Mouse (Mus musculus) gastrocnemius, postnatal 4 days (tissue): ENCODE data around the gene Six5. TPM values are rescaled to one million over a fixed set of nuclear protein-coding genes. Genes with fewer than 3 reads are reported as not detected.
"Not testable (repeated sequence)": the region's sequence is repeated elsewhere in the genome, so short reads cannot be mapped to it uniquely, and the experiment has no call there.

Experiments used
- DNase-seq, 2 experiments: peaks; one replicate each; pipeline ENCODE4 v3.0.0; 2021 to 2022; ENCODE audit warnings: low spot score in 2 of 2, mixed read lengths in 2 of 2
- long read RNA-seq, 2 experiments: library from polyadenylated mRNA; stranded (forward); transcript quantifications; one replicate each; pipeline ENCODE4 v2.0.0; 2021
- total RNA-seq, 2 experiments: library from RNA; stranded (reverse); gene quantifications; 2 replicates each; pipeline ENCODE4 v1.2.3; 2021

Gene Six5
- total RNA-seq: 10 to 100 TPM; 13.5 to 14.7 TPM
- long read RNA-seq, experiment 1, transcript Six5-201 (3 exons, 3,007 nt): major isoform, 10 of 12 reads
- long read RNA-seq, experiment 1, partial matches to known transcripts: 2 of 12 reads
- long read RNA-seq, experiment 1, other reads (novel, unspliced or antisense): 0 of 12 reads
- long read RNA-seq, experiment 2, transcript Six5-201 (3 exons, 3,007 nt): major isoform, 8 of 12 reads
- long read RNA-seq, experiment 2, partial matches to known transcripts: 3 of 12 reads
- long read RNA-seq, experiment 2, other reads (novel, unspliced or antisense): 1 of 12 reads

- peak; percentile 59 to 74 for DNase-seq
These were observed at the start of gene Six5 for GRCm38 (mm10) chr7:19094471-19094825. TSS of gene Six5 (plus strand) at chr7:19094594.

GRCm38 (mm10) chr7:19044616-19045015 lies 49.8 kb upstream of the Six5 start:
- DNase-seq: no peak

GRCm38 (mm10) chr7:19046286-19047069 lies 47.9 kb upstream of the Six5 start:
- no peak for DNase-seq

DNA sequence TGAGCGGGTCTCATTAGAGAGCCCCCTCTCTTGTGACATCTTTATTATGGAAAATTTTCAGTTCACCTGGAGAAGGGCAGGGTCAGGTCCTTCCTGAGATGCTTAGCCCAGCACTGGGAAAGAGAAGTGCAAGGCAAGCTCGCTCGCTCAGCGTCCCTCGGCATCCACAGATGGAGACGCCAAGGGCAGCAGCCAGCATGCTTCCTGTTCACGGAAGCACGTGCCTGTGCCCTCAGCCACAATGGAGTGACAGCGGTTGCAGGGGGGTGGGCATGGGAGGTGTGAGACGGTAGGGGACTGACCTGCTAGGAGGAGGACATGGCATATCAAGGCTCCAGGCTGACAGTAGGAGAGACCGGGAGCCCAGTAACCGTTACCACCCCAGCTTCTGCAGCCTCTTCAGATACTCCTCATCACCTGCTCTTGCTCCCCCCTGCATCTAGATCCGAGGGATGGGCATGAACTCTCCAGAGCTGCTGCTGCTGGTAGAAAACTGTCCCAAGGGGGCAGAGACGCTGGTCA lies 46.3 kb upstream of the Six5 start:
- DNase-seq: no peak

DNA sequence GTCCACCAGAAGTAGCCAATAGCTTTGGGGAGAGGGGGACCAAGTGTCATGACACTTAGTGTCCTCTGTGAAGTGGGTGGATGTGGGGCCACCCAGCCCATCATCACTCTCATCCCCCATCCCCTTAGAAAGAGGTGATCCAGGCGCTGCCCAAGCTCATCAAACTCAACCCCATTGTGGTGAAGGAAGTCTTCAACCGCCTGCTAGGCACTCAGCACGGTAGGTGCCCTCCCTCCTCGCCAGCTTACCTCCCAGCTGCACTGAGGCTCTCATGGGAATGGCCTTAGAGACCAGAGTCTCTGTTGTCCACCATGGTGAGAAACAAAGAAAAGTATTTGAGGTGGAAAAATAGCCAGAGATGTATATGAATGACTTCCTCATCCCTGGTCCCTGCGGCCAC lies 45.1 kb upstream of the Six5 start:
- no peak for DNase-seq

DNA sequence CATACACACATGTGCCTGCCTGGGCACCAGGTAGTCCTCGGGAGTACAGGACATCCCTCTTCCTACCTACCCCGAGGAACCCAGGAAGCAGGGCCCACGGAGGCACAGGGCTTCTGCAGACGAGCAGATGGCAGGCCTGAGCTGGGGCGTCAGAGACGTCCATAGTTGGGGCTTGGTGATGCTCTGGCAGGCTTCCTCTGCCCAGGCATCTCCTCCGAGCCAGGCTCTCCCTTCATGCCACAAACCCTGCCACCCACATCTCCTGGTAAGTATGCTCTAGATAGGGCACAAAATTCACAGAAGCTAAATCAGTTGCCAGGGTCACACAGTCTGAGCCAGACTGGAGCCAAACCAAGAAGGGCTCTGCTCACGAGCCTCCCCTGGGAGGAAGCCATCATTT lies 44.2 kb upstream of the Six5 start:
- no peak for DNase-seq

GRCm38 (mm10) chr7:19051161-19051560 lies 43.2 kb upstream of the Six5 start:
- DNase-seq: no peak

DNA sequence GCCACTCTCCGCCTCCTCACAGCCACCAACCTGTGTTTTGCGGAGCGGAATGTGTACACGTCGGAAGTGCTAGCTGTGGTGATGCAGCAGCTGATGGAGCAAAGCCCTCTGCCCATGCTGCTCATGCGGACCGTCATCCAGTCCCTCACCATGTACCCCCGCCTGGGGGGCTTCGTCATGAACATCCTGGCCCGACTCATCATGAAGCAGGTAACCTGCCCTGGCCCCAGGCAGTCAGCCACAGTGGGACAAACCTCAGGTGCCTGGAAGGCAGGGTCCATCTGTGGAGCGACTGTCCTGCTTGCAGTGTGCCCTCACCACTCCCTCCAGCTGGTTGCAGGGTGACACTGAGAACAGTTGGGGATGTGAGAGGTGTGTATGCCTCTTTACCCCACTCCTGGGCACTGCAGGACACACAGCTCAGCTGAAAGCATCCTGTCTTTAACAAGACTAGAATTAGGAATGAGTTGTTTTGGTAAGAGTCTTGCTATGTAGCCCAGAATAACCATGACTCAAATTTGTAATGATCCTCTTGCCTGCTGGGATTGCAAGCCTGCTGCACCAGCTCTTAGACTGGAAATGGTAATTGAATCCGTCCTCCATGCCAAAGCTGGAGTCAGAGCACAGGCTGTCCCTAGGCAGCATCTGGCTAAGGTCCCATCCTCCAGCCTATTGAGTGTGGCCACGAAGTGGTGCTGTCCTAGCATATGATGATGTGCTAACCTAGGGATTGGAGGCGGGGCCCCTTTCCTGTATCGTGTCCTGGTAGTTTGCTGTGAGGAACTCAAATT lies 41.9 kb upstream of the Six5 start:
- DNase-seq: no peak

- no peak for DNase-seq
These were observed 41.3 kb upstream of the Six5 start for GRCm38 (mm10) chr7:19053136-19053532.

DNA sequence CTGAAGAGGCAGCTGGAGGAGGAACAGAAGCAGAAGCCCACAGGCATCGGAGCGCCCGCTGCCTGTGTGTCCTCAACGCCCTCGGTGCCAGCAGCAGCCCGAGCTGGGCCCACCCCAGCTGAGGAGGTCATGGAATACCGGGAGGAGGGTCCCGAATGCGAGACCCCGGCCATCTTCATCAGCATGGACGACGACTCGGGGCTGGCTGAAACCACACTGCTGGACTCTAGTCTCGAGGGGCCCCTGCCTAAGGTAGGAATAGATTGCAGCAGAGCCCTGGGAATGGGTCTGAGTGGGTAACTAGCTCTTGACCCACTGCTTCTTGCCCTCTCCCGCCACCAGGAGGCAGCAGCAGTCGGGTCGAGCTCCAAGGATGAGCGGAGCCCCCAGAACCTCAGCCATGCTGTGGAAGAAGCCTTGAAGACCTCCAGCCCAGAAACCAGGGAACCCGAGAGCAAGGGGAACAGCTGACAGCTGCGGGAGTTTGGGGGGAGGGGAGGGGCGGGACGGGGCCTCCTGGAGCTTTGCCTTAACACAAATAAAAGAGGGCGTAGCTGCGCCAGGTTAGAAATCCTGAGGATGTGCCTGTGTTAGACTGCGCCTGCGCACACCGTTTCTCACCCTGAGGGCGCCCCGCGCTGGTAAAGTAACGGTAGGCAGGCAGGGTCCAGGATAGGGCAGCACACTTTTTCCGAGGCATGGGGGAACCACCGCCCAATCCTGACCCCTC lies 40.2 kb upstream of the Six5 start, which contains the start of gene Rsph6a:
TSS of gene Rsph6a (plus strand) at position 644 of the 730 bp plus-strand sequence.
- peak in 1 of 2 experiments; percentile 60 for DNase-seq

DNA sequence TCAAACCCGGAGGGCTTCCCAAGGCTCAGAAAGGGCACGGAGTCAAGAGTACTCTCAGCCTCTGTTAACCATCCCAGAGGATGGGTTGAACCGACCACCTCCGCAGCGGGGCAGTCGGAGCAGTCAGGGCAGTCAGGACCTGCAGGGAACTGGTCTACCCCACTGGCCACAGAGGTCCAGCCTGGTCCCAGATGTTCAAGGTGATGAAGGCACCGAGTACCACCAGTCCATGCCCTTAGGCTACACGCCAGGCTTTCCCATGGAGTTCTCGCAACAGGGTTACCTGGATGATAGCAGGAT lies 39.7 kb upstream of the Six5 start:
- no peak for DNase-seq

DNA sequence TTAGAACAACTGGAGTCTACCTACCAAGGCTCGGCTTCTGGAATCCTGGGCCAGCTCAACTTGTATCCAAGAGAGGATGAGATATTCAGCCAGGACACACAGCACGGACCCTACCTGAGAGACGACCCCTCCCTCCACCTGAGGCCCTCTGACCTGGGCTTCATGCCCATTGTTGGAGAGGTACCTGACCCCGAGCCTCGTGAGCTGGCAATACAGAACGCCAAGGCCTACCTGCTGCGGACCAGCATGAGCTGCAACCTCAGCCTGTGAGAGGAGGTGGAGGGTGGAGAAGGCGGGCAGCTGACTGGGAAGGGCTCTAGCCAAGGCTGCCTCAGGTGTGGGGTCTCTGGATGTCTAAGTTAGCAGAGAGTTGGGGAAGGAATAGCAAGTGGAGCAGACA lies 39.3 kb upstream of the Six5 start:
- no peak for DNase-seq

- no peak for DNase-seq
These were observed 37.0 kb upstream of the Six5 start for GRCm38 (mm10) chr7:19057405-19057804.

- no peak for DNase-seq
These were observed 28.5 kb upstream of the Six5 start for GRCm38 (mm10) chr7:19065896-19066295.

DNA sequence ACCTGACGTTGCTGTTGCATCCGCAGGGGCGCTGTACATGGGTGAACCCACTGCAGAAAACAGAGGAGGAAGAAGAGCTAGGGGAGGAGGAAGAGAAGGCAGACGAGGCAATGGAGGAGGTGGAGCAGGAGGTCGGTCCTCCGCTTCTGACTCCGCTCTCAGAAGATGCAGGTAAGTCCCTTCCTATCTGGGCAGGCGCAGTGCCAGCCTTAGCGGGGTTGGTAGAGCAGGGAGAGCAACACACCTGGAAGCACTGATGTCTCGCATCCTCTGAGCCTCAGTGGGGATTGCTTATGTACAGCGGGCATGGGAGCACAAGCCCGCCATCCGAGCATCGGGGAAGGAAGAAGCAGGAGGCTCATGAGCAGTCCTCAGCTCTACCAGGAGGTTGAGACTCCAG lies 27.3 kb upstream of the Six5 start:
- DNase-seq: peak in 1 of 2 experiments; percentile 10

DNA sequence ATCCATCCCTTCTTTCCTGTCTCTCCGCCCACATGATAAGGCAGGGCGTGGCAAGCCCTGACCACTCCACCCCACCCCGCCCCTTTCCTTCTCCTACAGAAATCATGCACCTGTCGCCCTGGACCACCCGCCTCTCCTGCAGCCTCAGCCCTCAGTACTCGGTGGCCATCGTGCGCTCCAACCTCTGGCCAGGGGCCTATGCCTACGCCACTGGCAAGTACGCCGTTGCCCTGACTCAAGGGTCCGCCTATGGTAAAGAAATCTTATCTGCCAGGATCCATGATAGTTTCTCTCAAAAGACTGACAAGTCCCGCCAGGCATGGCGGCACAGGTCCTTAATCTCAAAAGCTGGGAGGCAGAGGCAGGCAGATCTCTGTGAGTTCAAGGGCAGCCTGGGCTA lies 26.5 kb upstream of the Six5 start:
- DNase-seq: peak in 1 of 2 experiments; percentile 11

- peak in 1 of 2 experiments; percentile 64 for DNase-seq
These were observed 25.7 kb upstream of the Six5 start for GRCm38 (mm10) chr7:19068707-19069106.

- peak in 1 of 2 experiments; percentile 27 for DNase-seq
These were observed 24.9 kb upstream of the Six5 start for GRCm38 (mm10) chr7:19069500-19069899.

DNA sequence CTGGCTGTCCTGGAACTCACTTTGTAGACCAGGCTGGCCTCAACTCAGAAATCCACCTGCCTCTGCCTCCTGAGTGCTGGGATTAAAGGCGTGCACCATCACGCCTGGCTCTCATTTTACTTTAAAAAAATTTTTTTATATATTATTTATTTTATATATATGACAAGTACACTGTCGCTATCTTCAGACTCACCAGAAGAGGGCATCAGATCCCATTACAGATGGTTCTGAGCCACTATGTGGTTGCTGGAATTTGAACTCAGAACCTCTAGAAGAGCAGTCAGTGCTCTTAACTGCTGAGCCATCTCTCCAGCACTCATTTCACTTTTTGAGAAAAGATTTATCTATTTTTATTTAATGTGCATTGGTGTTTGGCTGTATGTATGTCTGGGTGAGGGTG lies 23.4 kb upstream of the Six5 start:
- DNase-seq: not testable (repeated sequence)

GRCm38 (mm10) chr7:19073504-19073903 lies 20.9 kb upstream of the Six5 start:
- DNase-seq: peak in 1 of 2 experiments; percentile 32

GRCm38 (mm10) chr7:19074494-19074893 lies 19.9 kb upstream of the Six5 start:
- DNase-seq: no peak
